Mouse (Mus musculus): ENCODE data around the gene Tjp3. TPM values are rescaled to one million over a fixed set of nuclear protein-coding genes. Genes with fewer than 3 reads are reported as not detected.
A peak's percentile ranks its signal among the peaks of the same experiment; 100 is the strongest.
"Not testable (repeated sequence)": the region's sequence is repeated elsewhere in the genome, so short reads cannot be mapped to it uniquely, and the experiment has no call there.

Gene Tjp3
- polyA plus RNA-seq, 1 experiment = 42.7 TPM

GRCm38 (mm10) chr10:81233226-81233585 lies 58.2 kb downstream of the Tjp3 start:
- H3K27ac ChIP-seq (ENCODE audit: insufficient read depth, low read length) = no peak overlapping the region
- no peaks in the 10 kb centered on the region for H3K9me3 ChIP-seq (replicated peaks; ENCODE audit: control insufficient read depth, insufficient read depth, low read length, poor library complexity, severe bottlenecking)
- no peaks in the 10 kb centered on the region for H3K27me3 ChIP-seq (ENCODE audit: control insufficient read depth, insufficient read depth, low read length, poor library complexity, severe bottlenecking)
- no peaks in the 10 kb centered on the region for H3K4me1 ChIP-seq (ENCODE audit: control insufficient read depth, insufficient read depth, low read length)
- no peaks in the 10 kb centered on the region for H3K36me3 ChIP-seq (ENCODE audit: control insufficient read depth, insufficient read depth, low read length, poor library complexity, severe bottlenecking)
- TF ChIP-seq CTCF (IDR thresholded peaks at IDR 0.05; ENCODE audit: low read depth, low read length) = no peak
- no peak for TF ChIP-seq POLR2A (IDR thresholded peaks at IDR 0.05; ENCODE audit: insufficient read depth, low read length)
- no peak for TF ChIP-seq EP300 (IDR thresholded peaks at IDR 0.05; ENCODE audit: insufficient read depth, low read depth, low read length)
- H3K4me3 ChIP-seq (ENCODE audit: low read depth, low read length) = peak overlapping the region; percentile 70
- H3K9ac ChIP-seq (ENCODE audit: low read depth, poor library complexity, severe bottlenecking) = peak overlapping the region; percentile 54

- no peaks in the 10 kb centered on the region for H3K27me3 ChIP-seq (ENCODE audit: control insufficient read depth, insufficient read depth, low read length, poor library complexity, severe bottlenecking)
- peak within 1 kb of the TSS; percentile 54 for H3K9ac ChIP-seq (ENCODE audit: low read depth, poor library complexity, severe bottlenecking)
- no peaks in the 10 kb centered on the region for H3K36me3 ChIP-seq (ENCODE audit: control insufficient read depth, insufficient read depth, low read length, poor library complexity, severe bottlenecking)
- H3K9me3 ChIP-seq (replicated peaks; ENCODE audit: control insufficient read depth, insufficient read depth, low read length, poor library complexity, severe bottlenecking) = no peaks in the 10 kb centered on the region
- TF ChIP-seq POLR2A (IDR thresholded peaks at IDR 0.05; ENCODE audit: insufficient read depth, low read length) (no peak), EP300 (IDR thresholded peaks at IDR 0.05; ENCODE audit: insufficient read depth, low read depth, low read length) (no peak), CTCF (IDR thresholded peaks at IDR 0.05; ENCODE audit: low read depth, low read length) (no peak)
- H3K4me1 ChIP-seq (ENCODE audit: control insufficient read depth, insufficient read depth, low read length) = no peaks in the 10 kb centered on the region
- peak within 1 kb of the TSS; percentile 70 for H3K4me3 ChIP-seq (ENCODE audit: low read depth, low read length)
- no peak within 1 kb of the TSS for H3K27ac ChIP-seq (ENCODE audit: insufficient read depth, low read length)
Observed at GRCm38 (mm10) chr10:81232580-81233225, 58.7 kb downstream of the Tjp3 start, which contains the start of gene Zfr2. Zfr2 (plus strand) TSS chr10:81233155.

GRCm38 (mm10) chr10:81231436-81231835 lies 59.9 kb downstream of the Tjp3 start:
- H3K4me1 ChIP-seq (ENCODE audit: control insufficient read depth, insufficient read depth, low read length) = no peaks in the 10 kb centered on the region
- TF ChIP-seq EP300 (IDR thresholded peaks at IDR 0.05; ENCODE audit: insufficient read depth, low read depth, low read length) = no peak
- no peak for TF ChIP-seq POLR2A (IDR thresholded peaks at IDR 0.05; ENCODE audit: insufficient read depth, low read length)
- TF ChIP-seq CTCF (IDR thresholded peaks at IDR 0.05; ENCODE audit: low read depth, low read length) = no peak
- no peak overlapping the region for H3K9ac ChIP-seq (ENCODE audit: low read depth, poor library complexity, severe bottlenecking)
- H3K27ac ChIP-seq (ENCODE audit: insufficient read depth, low read length) = no peak overlapping the region
- H3K9me3 ChIP-seq (replicated peaks; ENCODE audit: control insufficient read depth, insufficient read depth, low read length, poor library complexity, severe bottlenecking) = no peaks in the 10 kb centered on the region
- no peaks in the 10 kb centered on the region for H3K36me3 ChIP-seq (ENCODE audit: control insufficient read depth, insufficient read depth, low read length, poor library complexity, severe bottlenecking)
- H3K27me3 ChIP-seq (ENCODE audit: control insufficient read depth, insufficient read depth, low read length, poor library complexity, severe bottlenecking) = no peaks in the 10 kb centered on the region
- H3K4me3 ChIP-seq (ENCODE audit: low read depth, low read length) = no peak overlapping the region

GRCm38 (mm10) chr10:81230438-81231332 lies 60.7 kb downstream of the Tjp3 start, which contains the start of gene Atcay:
Atcay (minus strand) TSS chr10:81230833.
- TF ChIP-seq EP300 (IDR thresholded peaks at IDR 0.05; ENCODE audit: insufficient read depth, low read depth, low read length) = no peak
- TF ChIP-seq CTCF (IDR thresholded peaks at IDR 0.05; ENCODE audit: low read depth, low read length) = peak; percentile 58
- Histone ChIP-seq H3K9me3 (replicated peaks; ENCODE audit: control insufficient read depth, insufficient read depth, low read length, poor library complexity, severe bottlenecking) (no peaks in the 10 kb centered on the region), H3K9ac (ENCODE audit: low read depth, poor library complexity, severe bottlenecking) (no peak within 1 kb of the TSS), H3K27ac (ENCODE audit: insufficient read depth, low read length) (no peak within 1 kb of the TSS), H3K36me3 (ENCODE audit: control insufficient read depth, insufficient read depth, low read length, poor library complexity, severe bottlenecking) (no peaks in the 10 kb centered on the region), H3K27me3 (ENCODE audit: control insufficient read depth, insufficient read depth, low read length, poor library complexity, severe bottlenecking) (no peaks in the 10 kb centered on the region), H3K4me1 (ENCODE audit: control insufficient read depth, insufficient read depth, low read length) (no peaks in the 10 kb centered on the region), H3K4me3 (ENCODE audit: low read depth, low read length) (peak within 1 kb of the TSS; percentile 39)

GRCm38 (mm10) chr10:81229735-81230437 lies 61.5 kb downstream of the Tjp3 start:
- TF ChIP-seq CTCF (IDR thresholded peaks at IDR 0.05; ENCODE audit: low read depth, low read length) (no peak), POLR2A (IDR thresholded peaks at IDR 0.05; ENCODE audit: insufficient read depth, low read length) (no peak), EP300 (IDR thresholded peaks at IDR 0.05; ENCODE audit: insufficient read depth, low read depth, low read length) (peak; percentile 46; the same call in 1 of the 2 replicates)
- Histone ChIP-seq H3K4me1 (ENCODE audit: control insufficient read depth, insufficient read depth, low read length) (no peaks in the 10 kb centered on the region), H3K27me3 (ENCODE audit: control insufficient read depth, insufficient read depth, low read length, poor library complexity, severe bottlenecking) (no peaks in the 10 kb centered on the region), H3K36me3 (ENCODE audit: control insufficient read depth, insufficient read depth, low read length, poor library complexity, severe bottlenecking) (no peaks in the 10 kb centered on the region), H3K9me3 (replicated peaks; ENCODE audit: control insufficient read depth, insufficient read depth, low read length, poor library complexity, severe bottlenecking) (no peaks in the 10 kb centered on the region), H3K27ac (ENCODE audit: insufficient read depth, low read length) (no peak overlapping the region), H3K9ac (ENCODE audit: low read depth, poor library complexity, severe bottlenecking) (no peak overlapping the region), H3K4me3 (ENCODE audit: low read depth, low read length) (peak overlapping the region; percentile 39)

- not testable (repeated sequence) for H3K27ac ChIP-seq (ENCODE audit: insufficient read depth, low read length); H3K9me3 ChIP-seq (replicated peaks; ENCODE audit: control insufficient read depth, insufficient read depth, low read length, poor library complexity, severe bottlenecking); H3K4me1 ChIP-seq (ENCODE audit: control insufficient read depth, insufficient read depth, low read length); H3K4me3 ChIP-seq (ENCODE audit: low read depth, low read length); H3K36me3 ChIP-seq (ENCODE audit: control insufficient read depth, insufficient read depth, low read length, poor library complexity, severe bottlenecking); H3K27me3 ChIP-seq (ENCODE audit: control insufficient read depth, insufficient read depth, low read length, poor library complexity, severe bottlenecking); H3K9ac ChIP-seq (ENCODE audit: low read depth, poor library complexity, severe bottlenecking)
Observed at GRCm38 (mm10) chr10:81223731-81224130, 67.7 kb downstream of the Tjp3 start.

All from ES-Bruce4 (cell line).